Mouse (Mus musculus) kidney, postnatal 36 days (tissue): ENCODE measurements around the gene Cfap97d2.
"Not testable (repeated sequence)": the region's sequence is repeated elsewhere in the genome, so short reads cannot be mapped to it uniquely, and the experiment has no call there.

ENCODE experiments used
- DNase-seq, 2 experiments: peaks; one replicate each; pipeline ENCODE4 v3.0.0; 2021 to 2022; ENCODE audit warnings: mixed read lengths in 2 of 2

The Cfap97d2 gene

GRCm38 (mm10) chr8:13687941-13688340 is 17.7 kb upstream of the Cfap97d2 start:
- no peak for DNase-seq

DNA sequence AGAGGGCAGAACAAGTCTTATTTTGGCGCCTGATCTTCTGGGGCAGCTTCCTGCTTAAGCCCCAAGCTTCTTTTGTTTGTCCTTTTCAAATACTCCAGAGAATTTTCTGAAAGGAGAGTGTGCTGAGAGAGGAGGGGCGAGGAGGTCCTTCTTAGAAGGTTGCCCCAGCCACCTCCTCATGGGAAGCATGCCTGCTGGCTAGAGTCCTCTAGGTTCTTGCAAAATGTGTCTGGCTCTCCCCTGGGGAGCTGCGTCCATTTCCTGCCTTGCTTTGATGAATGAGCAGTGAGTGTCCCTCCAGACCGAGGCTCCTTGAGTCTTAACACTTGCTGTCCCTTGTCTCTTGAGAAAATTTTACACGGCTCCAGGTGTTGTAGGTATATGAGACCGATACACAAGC is 17.2 kb upstream of the Cfap97d2 start:
- peak; percentile 51 to 57 for DNase-seq

DNA sequence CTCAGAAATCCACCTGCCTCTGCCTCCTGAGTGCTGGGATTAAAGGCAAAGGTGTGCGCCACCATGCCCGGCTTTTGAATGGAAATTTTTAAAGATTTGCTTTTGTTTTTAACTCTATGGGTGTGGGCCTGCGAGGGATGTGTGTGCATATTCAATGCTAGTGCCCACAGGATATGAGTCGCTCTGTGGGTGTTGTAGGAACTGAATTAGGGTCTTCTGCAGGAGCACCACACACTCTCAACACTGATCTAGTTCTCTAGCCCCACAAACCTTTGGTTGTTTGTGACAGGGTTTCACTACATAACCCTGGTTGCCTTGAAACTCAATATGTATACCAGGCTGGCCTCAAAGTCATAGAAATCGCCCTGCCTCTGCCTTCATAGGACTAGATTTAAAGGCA is 16.4 kb upstream of the Cfap97d2 start:
- no peak for DNase-seq

GRCm38 (mm10) chr8:13692302-13693066 is 13.2 kb upstream of the Cfap97d2 start:
- no peak for DNase-seq

- DNase-seq = no peak
These were observed 11.0 kb upstream of the Cfap97d2 start for GRCm38 (mm10) chr8:13694735-13695134.

DNA sequence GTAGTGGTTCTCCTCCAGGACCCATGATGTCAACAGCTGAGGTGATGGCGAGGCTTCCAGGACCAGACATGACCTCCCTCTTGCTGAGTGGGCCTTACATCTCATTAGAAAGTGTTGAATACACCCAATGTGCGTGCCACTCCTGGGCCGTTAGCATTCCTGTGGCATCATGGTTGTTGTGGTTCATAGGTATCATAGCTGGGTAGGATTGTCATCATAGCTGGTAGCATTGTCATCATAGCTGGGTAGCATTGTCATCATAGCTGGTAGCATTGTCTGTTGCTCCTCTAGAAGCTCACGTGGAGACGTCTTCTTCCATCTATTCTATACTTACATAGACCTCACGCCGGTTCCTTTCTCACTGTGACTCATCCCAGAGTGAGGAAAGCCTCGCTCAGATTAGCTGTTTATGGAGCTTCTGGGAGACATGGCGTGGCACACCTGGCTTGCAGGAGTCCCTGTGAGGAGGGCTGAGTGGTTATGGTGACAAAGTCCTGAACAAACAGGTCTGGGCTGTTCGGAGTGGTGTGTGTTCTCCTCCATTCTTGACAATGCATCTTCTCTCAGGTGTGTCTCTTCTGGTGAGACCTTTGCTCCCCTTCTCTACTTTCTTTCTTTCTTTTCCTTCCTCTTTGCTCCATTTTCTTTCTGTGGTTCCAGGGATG is 10.4 kb upstream of the Cfap97d2 start:
- DNase-seq = no peak

- no peak for DNase-seq
These were observed 9.5 kb upstream of the Cfap97d2 start for GRCm38 (mm10) chr8:13696157-13696556.

DNA sequence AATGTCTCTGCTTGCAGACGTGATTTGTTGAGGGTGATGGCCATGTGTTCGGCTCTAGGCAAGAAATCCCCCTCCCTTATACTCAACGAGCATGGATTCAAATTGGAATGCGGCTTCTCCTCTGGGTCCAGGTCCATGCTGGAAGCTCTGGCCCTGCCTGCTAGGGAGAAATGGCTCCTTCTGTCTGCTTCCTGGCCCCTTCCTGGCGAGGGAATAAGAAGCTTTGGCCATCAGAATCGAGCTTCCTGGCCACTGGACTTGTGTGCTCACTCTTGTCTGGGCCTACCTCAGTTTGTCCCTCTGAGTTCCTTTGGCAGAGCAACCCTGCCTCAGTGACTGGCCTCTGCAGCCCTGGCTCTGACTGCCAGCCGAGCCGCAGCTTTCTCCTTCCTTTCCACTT is 8.5 kb upstream of the Cfap97d2 start:
- no peak for DNase-seq

DNA sequence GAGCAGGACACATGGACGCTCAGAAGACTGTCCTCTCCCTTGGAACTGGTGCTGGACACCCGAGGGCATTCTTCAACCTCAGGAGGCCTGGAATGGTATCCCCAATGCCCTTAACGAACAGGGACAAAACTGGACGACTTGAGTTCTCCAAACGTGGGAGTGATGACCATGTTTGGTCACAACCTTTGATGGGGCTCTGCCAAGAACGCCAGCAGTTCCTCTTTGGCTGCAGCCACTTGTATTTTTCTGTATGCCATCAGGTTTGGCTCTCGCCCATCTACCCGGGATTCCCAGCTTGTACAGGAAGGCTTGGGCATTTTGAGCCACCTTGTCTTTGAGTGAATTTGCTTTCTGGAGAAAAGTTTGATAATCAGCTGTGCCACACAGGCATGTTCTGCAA is 8.0 kb upstream of the Cfap97d2 start:
- no peak for DNase-seq

DNA sequence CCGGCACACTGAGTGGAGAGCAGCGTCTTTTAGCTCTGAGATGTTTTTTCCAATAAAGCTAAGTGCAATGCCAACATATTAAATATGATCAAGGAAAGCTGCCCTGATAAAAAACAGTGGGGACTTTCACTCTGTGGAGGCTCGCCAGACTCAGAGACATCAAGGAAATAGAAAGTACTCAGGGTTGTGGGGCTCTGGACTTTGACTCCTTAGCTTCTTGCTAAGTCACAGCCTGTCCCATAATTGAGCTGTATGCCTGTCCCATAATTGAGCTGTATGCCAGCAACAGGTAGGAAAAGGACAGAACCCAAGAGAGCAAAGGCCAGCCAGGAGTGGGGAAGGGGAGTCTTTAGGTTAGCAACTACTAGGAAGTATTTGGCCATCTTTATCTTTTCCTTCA is 7.4 kb upstream of the Cfap97d2 start:
- DNase-seq = no peak

- no peak for DNase-seq
These were observed 6.3 kb upstream of the Cfap97d2 start for GRCm38 (mm10) chr8:13699323-13699949.

GRCm38 (mm10) chr8:13702755-13703154 is 2.9 kb upstream of the Cfap97d2 start:
- no peak for DNase-seq

DNA sequence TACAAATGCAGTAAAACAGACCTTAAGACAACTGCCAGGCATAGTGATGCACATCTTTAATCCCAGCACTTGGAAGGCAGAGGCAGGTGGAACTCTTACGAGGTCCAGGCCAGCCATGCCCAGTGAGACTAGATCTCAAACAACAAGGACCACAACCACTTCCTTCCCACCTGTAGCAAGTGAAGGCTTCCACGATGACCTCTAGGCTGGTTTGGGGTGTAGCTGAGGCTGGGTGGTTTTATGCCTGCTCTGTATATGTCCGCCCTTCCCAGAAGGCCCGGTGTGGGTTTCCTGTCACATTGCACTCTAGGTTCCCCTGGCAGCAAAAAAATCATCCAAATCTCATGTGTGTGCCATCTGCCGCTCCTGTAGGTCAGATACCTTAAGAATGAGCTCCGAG is 1.9 kb upstream of the Cfap97d2 start:
- no peak for DNase-seq

DNA sequence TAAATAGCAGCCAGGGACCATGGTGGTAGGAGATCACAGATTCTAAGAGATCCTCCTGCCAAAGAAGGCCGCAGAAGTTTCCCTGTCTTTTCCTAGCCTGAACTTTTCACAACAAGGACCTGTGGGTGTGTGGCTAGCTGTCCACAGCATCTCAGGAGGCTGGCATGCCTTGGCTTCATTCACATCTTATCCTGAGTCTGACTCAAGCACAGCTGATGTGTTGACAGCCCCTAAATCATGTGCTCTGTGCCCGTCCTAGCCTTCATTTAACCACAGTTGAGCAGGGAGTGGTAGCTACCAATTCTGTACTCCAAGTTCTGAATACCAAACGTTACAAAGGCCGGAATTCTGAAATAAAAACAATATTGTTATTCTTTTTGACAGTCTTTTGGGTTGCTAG is 1.4 kb upstream of the Cfap97d2 start:
- no peak for DNase-seq

DNA sequence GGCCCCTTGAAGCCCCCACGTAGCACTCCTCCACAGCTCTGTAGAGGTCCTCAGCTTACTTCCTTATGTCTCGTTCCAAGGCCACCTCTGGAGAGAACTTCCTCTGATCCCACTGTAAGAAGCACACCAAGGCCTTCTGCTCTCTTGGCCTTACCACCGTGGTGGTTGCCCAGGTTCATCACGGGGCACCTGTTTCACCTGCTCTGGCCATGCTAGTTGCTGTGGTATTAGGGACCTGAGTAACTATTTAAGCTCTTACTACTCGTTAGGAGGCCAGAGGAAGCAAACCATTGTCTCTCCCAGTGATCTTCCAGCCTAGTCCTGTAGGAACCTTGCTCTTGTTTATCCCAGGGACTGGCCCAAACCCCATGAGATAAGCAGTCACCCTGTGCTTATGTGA is 1.2 kb downstream of the Cfap97d2 start:
- DNase-seq = no peak

DNA sequence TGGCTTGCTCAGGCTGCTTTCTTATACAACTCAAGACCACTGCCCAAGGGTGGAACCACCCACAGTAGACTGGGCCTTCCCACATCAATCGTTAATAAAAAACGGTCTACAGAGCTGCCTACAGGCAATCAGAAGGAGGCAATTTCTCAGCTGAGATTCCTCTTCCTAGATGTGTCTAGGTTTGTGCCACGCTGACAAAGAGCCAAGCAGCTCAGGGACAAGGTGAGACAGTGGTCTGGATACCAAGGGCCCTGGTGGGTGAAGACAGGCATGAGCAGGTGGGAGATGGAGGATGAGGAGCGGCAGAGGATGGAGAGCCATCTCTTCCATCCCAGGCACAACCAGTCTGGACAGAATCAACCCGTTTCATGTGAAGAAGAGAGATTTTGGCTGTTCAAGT is 2.8 kb downstream of the Cfap97d2 start:
- DNase-seq = no peak

GRCm38 (mm10) chr8:13718980-13719379 is 13.3 kb downstream of the Cfap97d2 start:
- DNase-seq = no peak

GRCm38 (mm10) chr8:13725722-13726121 is 20.0 kb downstream of the Cfap97d2 start:
- peak; percentile 39 to 79 for DNase-seq

- DNase-seq = no peak
These were observed 21.9 kb downstream of the Cfap97d2 start for GRCm38 (mm10) chr8:13727469-13728094.

- peak; percentile 55 to 61 for DNase-seq
These were observed 34.7 kb downstream of the Cfap97d2 start for GRCm38 (mm10) chr8:13740323-13740770.

DNA sequence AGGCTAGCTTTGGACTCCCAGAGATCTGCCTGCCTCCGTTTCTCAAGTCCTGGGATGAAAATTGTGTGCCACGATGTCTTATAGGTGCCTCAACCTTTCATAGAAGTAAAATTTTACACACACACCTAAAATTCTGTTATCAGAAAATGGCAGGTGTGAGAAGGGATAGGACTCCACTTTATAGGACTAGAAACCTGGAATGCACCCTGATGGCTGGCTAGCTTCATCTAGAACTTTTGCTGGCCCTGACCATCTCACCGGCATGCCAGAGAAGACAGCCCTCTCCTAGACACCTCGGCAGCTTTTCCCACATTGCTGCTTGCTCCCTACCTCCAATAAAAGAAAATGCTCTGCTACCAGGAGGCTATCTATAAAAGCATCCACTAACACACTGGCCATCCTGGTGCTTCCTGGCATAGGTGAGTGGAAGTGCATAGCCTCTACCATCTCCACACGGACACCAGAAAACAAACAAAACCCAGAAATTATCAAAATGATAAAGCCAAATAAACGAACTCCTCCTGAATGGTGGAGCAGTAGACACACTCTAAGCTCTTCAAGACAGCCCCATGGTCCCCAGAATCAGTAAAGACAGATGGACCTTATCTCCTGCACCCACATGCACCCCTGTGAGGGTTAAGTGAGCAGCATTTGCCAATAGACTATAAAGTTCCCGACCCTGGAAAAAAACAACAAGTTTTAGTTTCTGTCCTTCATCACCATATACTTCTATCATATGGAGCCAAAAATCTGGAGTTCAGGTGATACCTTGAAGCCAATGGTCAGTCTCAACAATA is 35.3 kb downstream of the Cfap97d2 start:
- DNase-seq = no peak

GRCm38 (mm10) chr8:13746212-13746611 is 40.5 kb downstream of the Cfap97d2 start:
- not testable (repeated sequence) for DNase-seq

GRCm38 (mm10) chr8:13747626-13748025 is 41.9 kb downstream of the Cfap97d2 start:
- DNase-seq = no peak
